Mouse (Mus musculus) gastrocnemius, postnatal 14 days (tissue): ENCODE measurements around the gene Exd2. TPM values are rescaled to one million over a fixed set of nuclear protein-coding genes. Genes with fewer than 3 reads are reported as not detected.

Source experiments
- DNase-seq: peaks from one replicate; pipeline ENCODE4 v3.0.0; 2021; ENCODE audit warnings: mixed read lengths
- intact Hi-C: fragments of 180-260 bp; cut with DNase I; formaldehyde crosslinking; loops from one replicate; pipeline ENCODE4 v1.15.1; 2025; ENCODE audit warnings: low total_unique reads
- total RNA-seq, 2 experiments: library from RNA; stranded (reverse); gene quantifications; 2 replicates each; pipeline ENCODE4 v1.2.3; 2021

The Exd2 gene
- total RNA-seq, 2 experiments from 2014 or later: 21.4 to 27.0 TPM

DNA sequence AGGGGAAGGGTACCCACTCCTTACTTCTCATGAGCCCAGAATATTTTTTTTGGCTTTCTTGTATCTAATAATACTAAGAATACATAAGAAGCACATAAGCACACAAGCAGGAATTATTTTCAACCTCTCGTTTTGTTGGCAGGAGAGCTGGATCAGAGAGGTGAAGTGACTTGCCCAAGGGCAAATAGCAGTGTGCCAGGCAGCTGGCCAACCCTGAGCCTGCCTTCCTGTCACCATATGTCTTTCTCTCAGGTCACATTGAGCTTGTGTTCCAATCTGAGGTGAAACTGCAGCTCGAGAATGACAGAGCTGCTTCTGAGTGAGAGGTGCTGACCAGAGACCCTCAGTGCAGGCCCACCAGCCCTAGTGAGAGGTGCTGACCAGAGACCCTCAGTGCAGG is 71.0 kb downstream of the Exd2 start:
- DNase-seq: no peak
- intact Hi-C loops: no loop called here

DNA sequence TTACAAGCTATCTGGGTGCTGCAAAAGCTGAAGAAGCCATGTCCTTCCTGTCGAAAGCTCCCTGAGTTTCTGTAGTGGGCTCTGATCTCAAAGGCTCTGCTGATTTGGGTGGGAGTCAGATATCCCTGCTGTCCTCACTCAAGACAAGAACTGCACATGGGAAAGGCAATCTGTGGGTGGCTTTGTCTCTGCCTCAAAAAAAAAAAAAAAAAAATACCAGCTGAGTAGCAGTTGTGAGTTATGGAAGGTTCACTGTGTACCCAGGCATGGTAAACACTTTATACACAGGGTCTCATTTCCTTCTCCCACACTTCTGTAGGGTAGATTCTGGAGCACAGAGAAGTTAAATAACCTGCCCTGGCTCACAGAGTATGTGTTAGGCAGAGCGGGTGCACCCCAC is 74.4 kb downstream of the Exd2 start:
- no peak for DNase-seq
- intact Hi-C loops: no loop called here

DNA sequence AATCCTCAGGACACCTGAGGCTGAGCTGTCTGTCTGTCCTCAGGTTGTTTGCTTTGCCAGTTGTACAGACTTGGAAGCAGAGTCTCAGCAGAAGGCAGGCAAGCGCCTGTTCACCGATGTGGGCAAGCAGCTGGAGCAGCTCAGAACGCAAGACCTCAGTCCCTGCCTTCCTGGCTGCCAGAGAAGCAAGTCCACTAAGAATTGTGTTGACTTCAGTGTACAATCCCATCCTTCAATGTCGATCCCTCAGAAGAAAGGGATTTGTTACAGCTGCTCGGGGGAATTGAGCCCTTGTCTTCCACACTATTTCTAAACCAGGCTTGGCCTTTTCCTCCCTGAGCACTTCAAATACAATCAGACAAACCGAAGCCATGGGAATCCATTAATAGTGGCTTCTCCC is 75.4 kb downstream of the Exd2 start:
- intact Hi-C loops: no loop called here
- no peak for DNase-seq

GRCm38 (mm10) chr12:80545310-80545709 is 82.4 kb downstream of the Exd2 start:
- no peak for DNase-seq
- intact Hi-C loops: no loop called here

GRCm38 (mm10) chr12:80549646-80550045 is 86.8 kb downstream of the Exd2 start:
- DNase-seq: peak; percentile 62
- intact Hi-C loops: no loop called here

Other genes starting within 250 kb of the Exd2 start
- gene Actn1, start 202.7 kb upstream of the Exd2 start, total RNA-seq: 10 to 100 TPM; 18.3 to 22.5 TPM
- gene Dcaf5, start 26.5 kb upstream of the Exd2 start, total RNA-seq: 10 to 100 TPM; 26.0 to 27.2 TPM
- gene Galnt16, start 55.2 kb downstream of the Exd2 start, total RNA-seq: 10 to 100 TPM in 1 of 2 experiments, 1 to 10 TPM in 1; 8.9 to 11.1 TPM
- 10 to 100 TPM in 1 of 2 experiments, 1 to 10 TPM in 1; 9.8 to 10.2 TPM for gene Slc39a9, start 180.8 kb downstream of the Exd2 start, total RNA-seq
- gene Erh, start 181.2 kb downstream of the Exd2 start, total RNA-seq: 10 to 100 TPM; 19.4 to 30.4 TPM
- gene Plekhd1, start 229.5 kb downstream of the Exd2 start, total RNA-seq: under 1 TPM; 0.16 to 0.45 TPM